Mouse (Mus musculus) embryonic facial prominence, embryonic 11.5 days (tissue): ENCODE data around the gene Ctrc. TPM values are rescaled to one million over a fixed set of nuclear protein-coding genes. Genes with fewer than 3 reads are reported as not detected.

Source experiments
- polyA plus RNA-seq: library from polyadenylated mRNA; unstranded; fragments of >200 nt; fragmentation: Nextera tagmentation; extraction: Ambion mirVana; gene quantifications from 2 replicates; pipeline ENCODE4 v1.2.1, GENCODE M21; 2014

Gene Ctrc
- polyA plus RNA-seq, 1 experiment from 2014 or later, result not detected

Other genes with a start within 250 kb of the Ctrc start
- 59.3 and 61.3 TPM in 2 replicates for gene Fblim1, start 240.3 kb downstream of the Ctrc start, polyA plus RNA-seq
- 0.17 and 0.42 TPM in 2 replicates for gene Tmem82, start 227.7 kb downstream of the Ctrc start, polyA plus RNA-seq
- gene Slc25a34, start 222.5 kb downstream of the Ctrc start, polyA plus RNA-seq, result not detected in 2 replicates
- 2.9 and 3.5 TPM in 2 replicates for gene Plekhm2, start 181.5 kb downstream of the Ctrc start, polyA plus RNA-seq
- 3.2 TPM in 1 of 2 replicates, not detected in the other for gene Rsc1a1, start 160.8 kb downstream of the Ctrc start, polyA plus RNA-seq
- 17.9 and 19.8 TPM in 2 replicates for gene Ddi2, start 122.9 kb downstream of the Ctrc start, polyA plus RNA-seq
- 0.20 TPM in 1 of 2 replicates, not detected in the other for gene Agmat, start 99.7 kb downstream of the Ctrc start, polyA plus RNA-seq
- 4.0 and 4.3 TPM in 2 replicates for gene Dnajc16, start 55.4 kb downstream of the Ctrc start, polyA plus RNA-seq
- gene Casp9, start 52.7 kb downstream of the Ctrc start, polyA plus RNA-seq, result 13.3 and 14.1 TPM in 2 replicates
- not detected in 2 replicates for gene Cela2a, start 20.2 kb downstream of the Ctrc start, polyA plus RNA-seq
- 18.2 and 19.1 TPM in 2 replicates for gene Efhd2, start 28.6 kb upstream of the Ctrc start, polyA plus RNA-seq
- 0.68 and 0.94 TPM in 2 replicates for gene Fhad1, start 168.7 kb upstream of the Ctrc start, polyA plus RNA-seq
- 10.1 and 12.1 TPM in 2 replicates for gene Tmem51, start 237.9 kb upstream of the Ctrc start, polyA plus RNA-seq